Mouse (Mus musculus): ENCODE data around the gene Pstk. TPM values are rescaled to one million over a fixed set of nuclear protein-coding genes. Genes with fewer than 3 reads are reported as not detected.
"Not testable (repeated sequence)": the region's sequence is repeated elsewhere in the genome, so short reads cannot be mapped to it uniquely, and the experiment has no call there.

Gene Pstk
- polyA plus RNA-seq, 1 experiment from 2014 or later: 64.6 TPM

- ATAC-seq (replicated peaks; ENCODE audit: low FRiP score, low read depth): no peak
- 7% methylated on average over 9 of the region's 9 CpGs for WGBS
These were observed 524 bp downstream of the Pstk start for GRCm38 (mm10) chr7:131371470-131371860.

GRCm38 (mm10) chr7:131371880-131372651, 1.1 kb downstream of the Pstk start:
- TF ChIP-seq CTCF (IDR thresholded peaks at IDR 0.05; ENCODE audit: low read depth): peak; percentile 39
- no peaks in the 10 kb centered on the region for H3K27me3 ChIP-seq (ENCODE audit: insufficient read depth, low read length)
- H3K9ac ChIP-seq (ENCODE audit: low read depth, low read length): peak overlapping the region; percentile 69
- ATAC-seq (replicated peaks; ENCODE audit: low FRiP score, low read depth): no peak
- H3K27ac ChIP-seq: 0 out of 2 replicates have a peak overlapping the region, but pooled peaks have one; percentile 94
- no peaks in the 10 kb centered on the region for H3K4me1 ChIP-seq (replicated peaks; ENCODE audit: insufficient read depth, low read length)
- peak overlapping the region; percentile 67 for H3K4me3 ChIP-seq (replicated peaks; ENCODE audit: low read depth, low read length)
- 0 out of 2 replicates have a peak, but pooled peaks cover 3% of the 10 kb centered on the region for H3K36me3 ChIP-seq (ENCODE audit: insufficient read depth, low read length)
- peak overlapping the region; percentile 82 for H3K4me2 ChIP-seq (ENCODE audit: low read length)
- peak; percentile 15 for DNase-seq (ENCODE audit: low spot score)
- 70% methylated on average over 9 of the region's 9 CpGs for WGBS
- H3K9me3 ChIP-seq (replicated peaks; ENCODE audit: low read length): no peaks in the 10 kb centered on the region

More at GRCm38 (mm10) chr7:131371470-131371860, 524 bp downstream of the Pstk start:
- TF ChIP-seq CTCF (IDR thresholded peaks at IDR 0.05; ENCODE audit: low read depth): no peak
- Histone ChIP-seq H3K27me3 (ENCODE audit: insufficient read depth, low read length) (no peaks in the 10 kb centered on the region), H3K9ac (ENCODE audit: low read depth, low read length) (peak overlapping the region; percentile 69), H3K4me2 (ENCODE audit: low read length) (peak overlapping the region; percentile 82), H3K27ac (peak overlapping the region; percentile 94), H3K4me3 (replicated peaks; ENCODE audit: low read depth, low read length) (peak overlapping the region; percentile 67), H3K4me1 (replicated peaks; ENCODE audit: insufficient read depth, low read length) (no peaks in the 10 kb centered on the region), H3K9me3 (replicated peaks; ENCODE audit: low read length) (no peaks in the 10 kb centered on the region), H3K36me3 (ENCODE audit: insufficient read depth, low read length) (0 out of 2 replicates have a peak, but pooled peaks cover 3% of the 10 kb centered on the region)
- no peak for DNase-seq (ENCODE audit: low spot score)

- DNase-seq (ENCODE audit: low spot score): not testable (repeated sequence)
These were observed 20.8 kb downstream of the Pstk start for GRCm38 (mm10) chr7:131391761-131392160.

GRCm38 (mm10) chr7:131409321-131409987, 38.5 kb downstream of the Pstk start:
- Histone ChIP-seq H3K27me3 (ENCODE audit: insufficient read depth, low read length) (no peaks in the 10 kb centered on the region), H3K4me2 (ENCODE audit: low read length) (peak overlapping the region; percentile 81), H3K9me3 (replicated peaks; ENCODE audit: low read length) (no peaks in the 10 kb centered on the region), H3K36me3 (ENCODE audit: insufficient read depth, low read length) (no peaks in the 10 kb centered on the region), H3K4me1 (replicated peaks; ENCODE audit: insufficient read depth, low read length) (peaks cover 11% of the 10 kb centered on the region), H3K9ac (ENCODE audit: low read depth, low read length) (peak overlapping the region; percentile 94), H3K4me3 (replicated peaks; ENCODE audit: low read depth, low read length) (peak overlapping the region; percentile 81), H3K27ac (peak overlapping the region; percentile 86; the same call in 1 of the 2 replicates)
- no peak for ATAC-seq (replicated peaks; ENCODE audit: low FRiP score, low read depth)
- peak; percentile 49 for DNase-seq (ENCODE audit: low spot score)
- no peak for TF ChIP-seq CTCF (IDR thresholded peaks at IDR 0.05; ENCODE audit: low read depth)
- WGBS: 3% methylated on average over 16 of the region's 16 CpGs

More at GRCm38 (mm10) chr7:131391761-131392160, 20.8 kb downstream of the Pstk start:
- H3K27ac ChIP-seq; H3K9me3 ChIP-seq (replicated peaks; ENCODE audit: low read length); H3K4me1 ChIP-seq (replicated peaks; ENCODE audit: insufficient read depth, low read length); ATAC-seq (replicated peaks; ENCODE audit: low FRiP score, low read depth); H3K9ac ChIP-seq (ENCODE audit: low read depth, low read length); H3K4me3 ChIP-seq (replicated peaks; ENCODE audit: low read depth, low read length); H3K27me3 ChIP-seq (ENCODE audit: insufficient read depth, low read length); H3K4me2 ChIP-seq (ENCODE audit: low read length): not testable (repeated sequence)
- H3K36me3 ChIP-seq (ENCODE audit: insufficient read depth, low read length): peaks cover 22% of the 10 kb centered on the region
- WGBS: 76% methylated on average over 6 of the region's 7 CpGs

GRCm38 (mm10) chr7:131409988-131410385, 39.0 kb downstream of the Pstk start:
- under 1% methylated on average over 38 of the region's 38 CpGs for WGBS
- TF ChIP-seq CTCF (IDR thresholded peaks at IDR 0.05; ENCODE audit: low read depth): no peak; the same call in 1 of the 2 replicates
- Histone ChIP-seq H3K4me2 (ENCODE audit: low read length) (peak overlapping the region; percentile 81), H3K4me1 (replicated peaks; ENCODE audit: insufficient read depth, low read length) (peaks cover 11% of the 10 kb centered on the region), H3K9me3 (replicated peaks; ENCODE audit: low read length) (no peaks in the 10 kb centered on the region), H3K27ac (peak overlapping the region; percentile 86), H3K27me3 (ENCODE audit: insufficient read depth, low read length) (no peaks in the 10 kb centered on the region), H3K9ac (ENCODE audit: low read depth, low read length) (peak overlapping the region; percentile 94), H3K36me3 (ENCODE audit: insufficient read depth, low read length) (no peaks in the 10 kb centered on the region), H3K4me3 (replicated peaks; ENCODE audit: low read depth, low read length) (peak overlapping the region; percentile 81)
- peak; percentile 22 for DNase-seq (ENCODE audit: low spot score)
- peak; percentile 67 for ATAC-seq (replicated peaks; ENCODE audit: low FRiP score, low read depth)

GRCm38 (mm10) chr7:131410416-131411058, 39.6 kb downstream of the Pstk start, which contains the start of the genes Ikzf5 and Acadsb:
Gene Ikzf5, minus strand, starts transcription at chr7:131410521.
Gene Acadsb, plus strand, starts transcription at chr7:131410601.
- H3K4me3 ChIP-seq (replicated peaks; ENCODE audit: low read depth, low read length): peak within 1 kb of the TSS; percentile 81
- H3K4me1 ChIP-seq (replicated peaks; ENCODE audit: insufficient read depth, low read length): peaks cover 11% of the 10 kb centered on the region
- no peaks in the 10 kb centered on the region for H3K36me3 ChIP-seq (ENCODE audit: insufficient read depth, low read length)
- peak within 1 kb of the TSS; percentile 86 for H3K27ac ChIP-seq
- H3K9ac ChIP-seq (ENCODE audit: low read depth, low read length): peak within 1 kb of the TSS; percentile 94
- peak within 1 kb of the TSS; percentile 81 for H3K4me2 ChIP-seq (ENCODE audit: low read length)
- TF ChIP-seq CTCF (IDR thresholded peaks at IDR 0.05; ENCODE audit: low read depth): no peak; the same call in 1 of the 2 replicates
- H3K9me3 ChIP-seq (replicated peaks; ENCODE audit: low read length): no peaks in the 10 kb centered on the region
- WGBS: 0% methylated on average over 42 of the region's 42 CpGs
- DNase-seq (ENCODE audit: low spot score): peak; percentile 98
- no peaks in the 10 kb centered on the region for H3K27me3 ChIP-seq (ENCODE audit: insufficient read depth, low read length)
- ATAC-seq (replicated peaks; ENCODE audit: low FRiP score, low read depth): peak; percentile 98
